ENCODE assay signal across 14 mouse cellular contexts in the genomic region with DNA sequence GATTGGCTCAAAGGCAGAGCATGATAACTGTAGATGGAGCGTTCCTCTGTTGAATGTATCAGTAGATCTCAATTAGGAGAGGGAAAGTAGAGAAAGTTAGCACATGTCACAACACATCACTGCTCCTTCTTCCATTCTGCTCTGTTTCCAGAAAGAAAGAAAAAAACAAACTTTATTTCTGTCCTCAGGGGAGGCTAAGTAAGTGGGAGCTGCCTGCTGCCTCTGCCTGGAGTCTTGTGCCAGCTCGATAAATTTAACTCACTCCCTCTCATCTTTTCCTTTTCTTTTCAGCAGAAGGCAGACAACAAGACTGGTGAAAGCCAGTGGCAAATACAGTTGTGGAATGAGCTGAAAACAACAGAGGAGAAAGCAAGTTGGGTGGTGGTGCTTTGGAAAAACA.
DNase-seq lines count a peak whose midpoint lies in the region.
"Had no signal": no experiment of that assay in that cellular context is flagged by ENCODE, and none has a peak within 500 bp of the region (broad histone marks: within the 10 kb centered on the region; RNA-seq: fewer than 3 reads in every experiment).

No protein-coding gene starts in this region.

- intact Hi-C loops in heart, postnatal 14 days (cut with DNase I) = no loop called here

- DNase-seq in right cerebral cortex, adult 18-20 months = peak; percentile 36
- no peak for DNase-seq in right cerebral cortex, postnatal 4 days
- peak; percentile 20 to 42 for DNase-seq in left cerebral cortex, adult 9 months (ENCODE audit: low spot score in 2 of 2)
- DNase-seq in right cerebral cortex, postnatal 14 days = peak; percentile 6
- DNase-seq in adrenal gland, adult 8-10 months = no peak
- DNase-seq in heart, postnatal 14 days = no peak
- DNase-seq in spleen, postnatal 36 days (ENCODE audit: low spot score in 2 of 2) = no peak
- DNase-seq: adrenal gland, adult 2 months; B cell, adult 2 months; cerebellum, adult 18-20 months; cerebellum, postnatal 14 days; gastrocnemius, postnatal 10 days; kidney, postnatal 36 days; liver had no signal

Comparison
In these comparisons a context has a peak if more than half of its experiments do, and no peak if none do; other contexts are left out.
1. DNase-seq: peak in right cerebral cortex, adult 18-20 months (single experiment), left cerebral cortex, adult 9 months (2 of 2) and right cerebral cortex, postnatal 14 days (single experiment); none in right cerebral cortex, postnatal 4 days (single experiment), adrenal gland, adult 8-10 months (single experiment), heart, postnatal 14 days (0 of 2) and spleen, postnatal 36 days (0 of 2).